Comparison of ENCODE assay signal across 8 mouse cellular contexts in the genomic region with DNA sequence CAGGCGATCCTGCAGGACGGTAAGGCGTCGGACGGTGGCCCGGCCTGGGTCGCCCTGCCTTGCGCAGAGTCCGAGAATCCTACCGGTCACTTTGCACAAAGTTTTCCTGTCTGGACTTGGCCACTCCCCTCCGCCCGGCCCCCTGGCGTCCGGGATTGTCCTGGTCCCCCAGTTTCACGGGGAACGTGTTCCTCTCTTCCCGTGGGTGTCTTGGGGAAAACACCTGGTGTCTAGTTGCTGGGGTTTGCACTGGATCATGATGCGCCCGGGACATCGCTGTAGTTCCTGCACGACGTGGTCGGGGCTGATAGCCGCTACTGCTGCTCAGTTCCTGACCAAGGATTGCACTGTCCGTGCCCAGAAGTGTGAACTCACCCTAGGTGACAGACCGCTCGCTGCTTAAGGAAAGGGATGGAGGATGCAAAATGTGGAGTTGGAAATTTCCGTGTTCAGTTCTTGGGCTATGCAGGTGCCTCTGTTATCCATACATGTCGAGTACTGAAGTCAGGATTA. TPM values are rescaled to one million over a fixed set of nuclear protein-coding genes. Genes with fewer than 3 reads are reported as not detected.
DNase-seq lines count a peak whose midpoint lies in the region; ATAC-seq and TF ChIP-seq lines count a peak whose summit lies in the region.

No protein-coding gene starts in this region.

- H3K9me3 ChIP-seq in heart, embryonic 15.5 days (replicated peaks): no peaks in the 10 kb centered on the region
- no peaks in the 10 kb centered on the region for H3K9me3 ChIP-seq in hindbrain, embryonic 10.5 days

- no peak for DNase-seq in heart, postnatal 4 days
- no peak for DNase-seq in Patski (ENCODE audit: low read depth, low spot score)
- DNase-seq in hindbrain, embryonic 10.5 days (ENCODE audit: low spot score): no peak
- no peak for DNase-seq in left cerebral cortex, postnatal 10 days (ENCODE audit: extremely low spot score in 1 of 2, low spot score in 2 of 2)
- no peak for DNase-seq in thymus, postnatal 0 days (ENCODE audit: low spot score)
- DNase-seq in adrenal gland, adult 8-10 months: no peak

- peaks cover 4% of the 10 kb centered on the region; the same call in 1 of the 2 replicates for H3K36me3 ChIP-seq in heart, embryonic 15.5 days
- 0 out of 2 replicates have a peak, but pooled peaks cover 7% of the 10 kb centered on the region for H3K36me3 ChIP-seq in hindbrain, embryonic 10.5 days

- peak; percentile 67 for TF ChIP-seq CTCF in Patski (IDR thresholded peaks at IDR 0.05)

- H3K27ac ChIP-seq in heart, embryonic 15.5 days: peak overlapping the region; percentile 86
- H3K27ac ChIP-seq in hindbrain, embryonic 10.5 days: peak overlapping the region; percentile 93

- intact Hi-C loops in left cerebral cortex, postnatal 10 days (cut with DNase I): loop anchor here (10.0 kb wide), 2 partner anchors 150 to 270 kb away; no protein-coding TSS in a partner anchor

- under 1% methylated on average over 29 of the region's 29 CpGs for WGBS in heart, embryonic 15.5 days
- WGBS in hindbrain, embryonic 10.5 days: 1% methylated on average over 29 of the region's 29 CpGs

- CTCF ChIA-PET in Patski (lab: Charles Lee): no interaction called here

- POLR2A ChIA-PET in Patski (lab: Charles Lee): no interaction called here

- peak overlapping the region; percentile 60 for H3K4me2 ChIP-seq in heart, embryonic 15.5 days

- peak; percentile 85 for ATAC-seq in heart, embryonic 15.5 days (replicated peaks; ENCODE audit: insufficient number of reproducible peaks, insufficient read depth, low FRiP score, low read depth)
- peak; percentile 80 for ATAC-seq in Patski
- peak; percentile 70 for ATAC-seq in megakaryocyte-erythroid progenitor cell, adult 5-6 weeks (replicated peaks; ENCODE audit: low FRiP score, low TSS enrichment, poor library complexity, severe bottlenecking)

- peak overlapping the region; percentile 78 for H3K4me3 ChIP-seq in heart, embryonic 15.5 days
- peak overlapping the region; percentile 92 for H3K4me3 ChIP-seq in hindbrain, embryonic 10.5 days

- in situ Hi-C loops in Patski (cut with MboI; ENCODE audit: low pct_unique_long_range_greater_than_20kb): loop anchor here (10.0 kb wide), 1 partner anchor 150 kb away; no protein-coding TSS in a partner anchor

- peak overlapping the region; percentile 69 for H3K9ac ChIP-seq in heart, embryonic 15.5 days

- no peaks in the 10 kb centered on the region for H3K27me3 ChIP-seq in heart, embryonic 15.5 days
- no peaks in the 10 kb centered on the region for H3K27me3 ChIP-seq in Patski
- no peaks in the 10 kb centered on the region for H3K27me3 ChIP-seq in hindbrain, embryonic 10.5 days (ENCODE audit: insufficient read depth, poor library complexity, severe bottlenecking)

- peaks cover 11% of the 10 kb centered on the region for H3K4me1 ChIP-seq in heart, embryonic 15.5 days (replicated peaks)
- H3K4me1 ChIP-seq in hindbrain, embryonic 10.5 days (replicated peaks): peaks cover 14% of the 10 kb centered on the region

RNA-seq across cellular contexts. Expression of gene Cog5, which starts 0.4 kb away (rescaled TPM):
- 24.1 and 26.6 TPM in 2 replicates for polyA plus RNA-seq in heart, embryonic 15.5 days (2015; fragmentation: Nextera tagmentation; extraction: Ambion mirVana)
- 10 to 100 TPM; 56.9 to 60.5 TPM for total RNA-seq in heart, postnatal 4 days (2021)
- polyA plus RNA-seq in Patski (2021): 26.9 TPM
- polyA plus RNA-seq in hindbrain, embryonic 10.5 days (2016; fragmentation: Nextera tagmentation; extraction: Ambion mirVana): 26.9 TPM in 2 replicates
- total RNA-seq in megakaryocyte-erythroid progenitor cell, adult 5-6 weeks (2014; fragmentation: Nextera tagmentation): 38.4 and 59.7 TPM in 2 replicates
- total RNA-seq in megakaryocyte-erythroid progenitor cell, adult 5-6 weeks (2017): 56.9 and 74.6 TPM in 2 replicates
- 10 to 100 TPM; 42.1 to 47.9 TPM for total RNA-seq in left cerebral cortex, postnatal 10 days (2021)
- 30.3 and 34.0 TPM in 2 replicates for polyA plus RNA-seq in thymus, postnatal 0 days (2015; fragmentation: Nextera tagmentation; extraction: Ambion mirVana)
- total RNA-seq in adrenal gland, adult 8-10 months (2022): 10 to 100 TPM; 42.0 to 59.9 (median 57.2) TPM

RNA-seq across cellular contexts. Expression of gene Dus4l, which starts 0.4 kb away (rescaled TPM):
- 5.2 and 7.0 TPM in 2 replicates for polyA plus RNA-seq in heart, embryonic 15.5 days (2015; fragmentation: Nextera tagmentation; extraction: Ambion mirVana)
- total RNA-seq in heart, postnatal 4 days (2021): 1 to 10 TPM; 8.9 to 9.1 TPM
- 10.0 TPM for polyA plus RNA-seq in Patski (2021)
- polyA plus RNA-seq in hindbrain, embryonic 10.5 days (2016; fragmentation: Nextera tagmentation; extraction: Ambion mirVana): 6.9 and 10.5 TPM in 2 replicates
- total RNA-seq in megakaryocyte-erythroid progenitor cell, adult 5-6 weeks (2014; fragmentation: Nextera tagmentation): 11.7 and 15.3 TPM in 2 replicates
- total RNA-seq in megakaryocyte-erythroid progenitor cell, adult 5-6 weeks (2017): 19.3 and 54.4 TPM in 2 replicates
- total RNA-seq in left cerebral cortex, postnatal 10 days (2021): 1 to 10 TPM; 7.9 to 9.1 TPM
- 9.7 and 11.4 TPM in 2 replicates for polyA plus RNA-seq in thymus, postnatal 0 days (2015; fragmentation: Nextera tagmentation; extraction: Ambion mirVana)
- 1 to 10 TPM; 5.6 to 10.0 (median 9.0) TPM for total RNA-seq in adrenal gland, adult 8-10 months (2022)

RNA-seq across cellular contexts. Expression of gene Bcap29, which starts 20.6 kb away (rescaled TPM):
- polyA plus RNA-seq in heart, embryonic 15.5 days (2015; fragmentation: Nextera tagmentation; extraction: Ambion mirVana): 38.6 and 42.4 TPM in 2 replicates
- total RNA-seq in heart, postnatal 4 days (2021): 10 to 100 TPM; 25.9 to 27.5 TPM
- polyA plus RNA-seq in Patski (2021): 28.3 TPM
- polyA plus RNA-seq in hindbrain, embryonic 10.5 days (2016; fragmentation: Nextera tagmentation; extraction: Ambion mirVana): 19.7 and 21.0 TPM in 2 replicates
- total RNA-seq in megakaryocyte-erythroid progenitor cell, adult 5-6 weeks (2014; fragmentation: Nextera tagmentation): 75.6 and 85.6 TPM in 2 replicates
- 59.7 and 70.3 TPM in 2 replicates for total RNA-seq in megakaryocyte-erythroid progenitor cell, adult 5-6 weeks (2017)
- total RNA-seq in left cerebral cortex, postnatal 10 days (2021): 10 to 100 TPM; 22.6 to 24.5 TPM
- 61.5 and 66.7 TPM in 2 replicates for polyA plus RNA-seq in thymus, postnatal 0 days (2015; fragmentation: Nextera tagmentation; extraction: Ambion mirVana)
- total RNA-seq in adrenal gland, adult 8-10 months (2022): 10 to 100 TPM; 21.5 to 34.5 (median 28.0) TPM

RNA-seq across cellular contexts. Expression of gene Gpr22, which starts 58.7 kb away (rescaled TPM):
- polyA plus RNA-seq in heart, embryonic 15.5 days (2015; fragmentation: Nextera tagmentation; extraction: Ambion mirVana): 5.8 and 8.2 TPM in 2 replicates
- total RNA-seq in heart, postnatal 4 days (2021): 10 to 100 TPM; 20.9 to 22.4 TPM
- polyA plus RNA-seq in Patski (2021): 0.01 TPM
- polyA plus RNA-seq in hindbrain, embryonic 10.5 days (2016; fragmentation: Nextera tagmentation; extraction: Ambion mirVana): 2.4 and 4.9 TPM in 2 replicates
- not detected in 2 replicates for total RNA-seq in megakaryocyte-erythroid progenitor cell, adult 5-6 weeks (2014; fragmentation: Nextera tagmentation)
- not detected in 2 replicates for total RNA-seq in megakaryocyte-erythroid progenitor cell, adult 5-6 weeks (2017)
- total RNA-seq in left cerebral cortex, postnatal 10 days (2021): 10 to 100 TPM; 40.1 to 41.7 TPM
- polyA plus RNA-seq in thymus, postnatal 0 days (2015; fragmentation: Nextera tagmentation; extraction: Ambion mirVana): 0.09 and 0.36 TPM in 2 replicates
- 10 to 100 TPM in 3 of 4 experiments, 1 to 10 TPM in 1; 7.5 to 19.6 (median 12.0) TPM for total RNA-seq in adrenal gland, adult 8-10 months (2022)
